Mouse (Mus musculus) lung, embryonic 15.5 days (tissue): Measurements from ENCODE around the gene Fxr1. TPM values are rescaled to one million over a fixed set of nuclear protein-coding genes. Genes with fewer than 3 reads are reported as not detected.

Source experiments
- ATAC-seq: fragments of 200-750 bp; cut with Nextera tagmentation; 2 replicates; pipeline ENCODE4 v1.8.0; 2017; ENCODE audit warnings: moderate number of reproducible peaks, borderline replicate concordance; ENCODE audit not compliant: low FRiP score, low TSS enrichment; ENCODE audit errors: extremely low read depth
- H3K27ac ChIP-seq: fragments of 300-500 bp; sonication (generic); 2 replicates; pipeline ENCODE4 v1.5.1; 2015; ENCODE audit warnings: moderate library complexity, mild to moderate bottlenecking, inconsistent platforms
- H3K27me3 ChIP-seq: fragments of 300-500 bp; sonication (generic); 2 replicates; pipeline ENCODE4 v1.6.1; 2015; ENCODE audit warnings: inconsistent platforms
- H3K36me3 ChIP-seq: fragments of 300-500 bp; sonication (generic); 2 replicates; pipeline ENCODE4 v1.6.1; 2015; ENCODE audit warnings: inconsistent platforms
- H3K4me1 ChIP-seq: fragments of 300-500 bp; sonication (generic); 2 replicates; pipeline ENCODE4 v1.6.1; 2015; ENCODE audit warnings: inconsistent platforms
- H3K4me2 ChIP-seq: fragments of 300-500 bp; sonication (generic); 2 replicates; pipeline ENCODE4 v1.6.1; 2015; ENCODE audit warnings: inconsistent platforms, mild to moderate bottlenecking, moderate library complexity
- H3K4me3 ChIP-seq: fragments of 300-500 bp; sonication (generic); 2 replicates; pipeline ENCODE4 v1.5.1; 2015; ENCODE audit warnings: mild to moderate bottlenecking, inconsistent platforms
- H3K9ac ChIP-seq: fragments of 300-500 bp; sonication (generic); 2 replicates; pipeline ENCODE4 v1.6.1; 2015; ENCODE audit warnings: inconsistent platforms
- H3K9me3 ChIP-seq: fragments of 300-500 bp; sonication (generic); 2 replicates; pipeline ENCODE4 v1.6.1; 2016; ENCODE audit warnings: inconsistent platforms
- WGBS: fragments of 180-500 bp; shearing (Covaris S2); methylation state at CpG from one replicate; pipeline ENCODE4 v1.1.7; 2015; 5-methylcytosine and 5-hydroxymethylcytosine counted together
- polyA plus RNA-seq: library from polyadenylated mRNA; unstranded; fragments of >200 nt; fragmentation: Nextera tagmentation; extraction: Ambion mirVana; gene quantifications from 2 replicates; pipeline ENCODE4 v1.2.1, GENCODE M21; 2015

Fxr1 gene
- polyA plus RNA-seq, 1 experiment from 2014 or later = 49.0 TPM

- peaks cover 37% of the 10 kb centered on the region for H3K36me3 ChIP-seq
- no peaks in the 10 kb centered on the region for H3K9me3 ChIP-seq
- H3K4me3 ChIP-seq = no peak overlapping the region
- H3K27me3 ChIP-seq = no peaks in the 10 kb centered on the region
- H3K4me1 ChIP-seq = no peaks in the 10 kb centered on the region
- no peak overlapping the region for H3K4me2 ChIP-seq
- no peak overlapping the region for H3K9ac ChIP-seq
- 89% methylated on average over 6 of the region's 6 CpGs for WGBS
- no peak overlapping the region for H3K27ac ChIP-seq
- no peak for ATAC-seq
These were observed 53.0 kb downstream of the Fxr1 start for GRCm38 (mm10) chr3:34072726-34073125.

- Histone ChIP-seq H3K4me1 (peaks cover 9% of the 10 kb centered on the region), H3K9me3 (no peaks in the 10 kb centered on the region), H3K36me3 (peaks cover 37% of the 10 kb centered on the region), H3K9ac (no peak overlapping the region), H3K27ac (no peak overlapping the region), H3K27me3 (no peaks in the 10 kb centered on the region), H3K4me2 (no peak overlapping the region), H3K4me3 (no peak overlapping the region)
- WGBS = 58% methylated on average over 6 of the region's 6 CpGs
- no peak for ATAC-seq
These were observed 56.5 kb downstream of the Fxr1 start for GRCm38 (mm10) chr3:34076058-34076759.

DNA sequence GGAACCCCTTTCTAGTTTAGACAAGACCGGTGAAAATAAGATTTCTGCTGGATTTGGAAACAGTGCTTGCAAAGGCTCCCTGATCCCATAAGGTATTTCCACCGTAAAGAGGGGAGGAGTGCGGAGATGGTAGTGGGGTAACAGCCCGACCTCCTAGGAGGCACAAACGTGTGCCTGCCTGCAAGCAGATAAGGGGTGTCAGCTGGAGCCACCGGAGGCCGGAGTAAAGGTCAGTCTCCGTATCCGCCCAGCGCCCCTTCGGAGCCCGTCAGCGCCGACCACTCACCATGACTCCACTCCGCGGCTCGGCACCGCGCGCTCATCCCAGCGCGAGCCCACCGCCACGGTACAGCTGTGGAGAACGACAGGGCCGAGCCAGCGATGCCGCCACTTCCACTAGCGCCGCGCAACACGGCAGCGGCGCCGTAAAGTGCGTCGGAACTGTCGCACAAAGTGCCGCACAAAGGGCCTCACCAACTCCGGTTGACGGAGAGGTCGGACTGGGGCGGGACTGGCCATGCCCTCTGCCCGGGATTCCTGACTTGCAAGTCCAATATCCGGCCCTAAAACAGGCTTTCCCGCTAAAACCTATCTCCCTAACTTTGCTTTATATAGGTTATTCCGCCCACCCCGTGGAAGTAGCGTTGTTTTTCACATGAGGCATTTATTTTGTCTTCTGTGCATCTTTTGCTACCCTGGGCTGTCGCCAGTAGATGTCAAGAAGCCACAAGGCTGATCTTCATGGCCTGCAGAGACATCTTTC, 61.3 kb downstream of the Fxr1 start, which contains the start of gene Dnajc19:
TSS of gene Dnajc19 (minus strand) at position 422 of the 763 bp plus-strand sequence.
- under 1% methylated on average over 50 of the region's 50 CpGs for WGBS
- Histone ChIP-seq H3K4me2 (peak within 1 kb of the TSS; percentile 72), H3K4me1 (peaks cover 9% of the 10 kb centered on the region), H3K36me3 (peaks cover 14% of the 10 kb centered on the region; the same call in 1 of the 2 replicates), H3K4me3 (peak within 1 kb of the TSS; percentile 85), H3K27ac (peak within 1 kb of the TSS; percentile 37), H3K9me3 (no peaks in the 10 kb centered on the region), H3K9ac (peak within 1 kb of the TSS; percentile 92), H3K27me3 (no peaks in the 10 kb centered on the region)
- peak; percentile 93 for ATAC-seq

DNA sequence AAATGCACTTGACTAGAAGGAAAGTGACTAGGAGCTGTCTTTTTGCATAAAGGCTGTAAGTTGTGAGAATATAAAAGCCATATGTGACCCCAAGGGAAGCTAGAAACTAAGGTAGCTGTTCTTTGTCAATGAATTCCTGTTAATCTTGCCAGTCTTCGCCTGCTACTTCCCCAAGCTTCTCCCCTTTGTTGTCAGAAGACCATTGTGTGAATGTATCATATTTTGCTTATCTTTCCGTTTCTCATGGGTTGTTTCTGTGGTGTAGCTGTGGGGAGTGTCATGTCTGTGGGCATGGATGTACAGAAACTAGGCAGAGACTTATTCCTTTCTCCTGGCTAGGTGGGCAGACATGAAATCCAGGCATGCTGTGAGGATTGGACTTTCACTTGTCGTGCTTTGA, 62.2 kb downstream of the Fxr1 start:
- Histone ChIP-seq H3K4me2 (peak overlapping the region; percentile 72), H3K9ac (no peak overlapping the region), H3K4me3 (peak overlapping the region; percentile 85), H3K9me3 (no peaks in the 10 kb centered on the region), H3K36me3 (peaks cover 7% of the 10 kb centered on the region; the same call in 1 of the 2 replicates), H3K27me3 (no peaks in the 10 kb centered on the region), H3K27ac (no peak overlapping the region), H3K4me1 (peaks cover 9% of the 10 kb centered on the region)
- 91% methylated on average over 3 of the region's 3 CpGs for WGBS
- no peak for ATAC-seq

- no peak for ATAC-seq
- no peaks in the 10 kb centered on the region for H3K27me3 ChIP-seq
- 67% methylated on average over 5 of the region's 5 CpGs for whole genome bisulfite sequencing
These were observed 63.9 kb downstream of the Fxr1 start for GRCm38 (mm10) chr3:34083655-34084054.

GRCm38 (mm10) chr3:34102891-34103290, 83.1 kb downstream of the Fxr1 start:
- no peak overlapping the region for H3K27ac ChIP-seq
- H3K36me3 ChIP-seq = no peaks in the 10 kb centered on the region
- H3K4me2 ChIP-seq = no peak overlapping the region
- H3K4me3 ChIP-seq = no peak overlapping the region
- H3K4me1 ChIP-seq = no peaks in the 10 kb centered on the region
- 70% methylated on average over 2 of the region's 2 CpGs for WGBS
- ATAC-seq = no peak
- no peaks in the 10 kb centered on the region for H3K9me3 ChIP-seq
- no peak overlapping the region for H3K9ac ChIP-seq
- peaks cover 23% of the 10 kb centered on the region; the same call in 1 of the 2 replicates for H3K27me3 ChIP-seq

More at GRCm38 (mm10) chr3:34083655-34084054, 63.9 kb downstream of the Fxr1 start:
- Histone ChIP-seq H3K4me1 (peaks cover 9% of the 10 kb centered on the region), H3K4me2 (no peak overlapping the region), H3K9me3 (no peaks in the 10 kb centered on the region), H3K4me3 (no peak overlapping the region), H3K9ac (no peak overlapping the region), H3K27ac (no peak overlapping the region), H3K36me3 (peaks cover 2% of the 10 kb centered on the region; the same call in 1 of the 2 replicates)

- Histone ChIP-seq H3K9me3 (no peaks in the 10 kb centered on the region), H3K27me3 (peaks cover 23% of the 10 kb centered on the region; the same call in 1 of the 2 replicates), H3K9ac (no peak overlapping the region), H3K4me1 (no peaks in the 10 kb centered on the region), H3K4me3 (no peak overlapping the region), H3K36me3 (no peaks in the 10 kb centered on the region), H3K4me2 (no peak overlapping the region), H3K27ac (no peak overlapping the region)
- 58% methylated on average over 7 of the region's 7 CpGs for WGBS
- ATAC-seq = no peak
These were observed 84.3 kb downstream of the Fxr1 start for GRCm38 (mm10) chr3:34103902-34104672.

DNA sequence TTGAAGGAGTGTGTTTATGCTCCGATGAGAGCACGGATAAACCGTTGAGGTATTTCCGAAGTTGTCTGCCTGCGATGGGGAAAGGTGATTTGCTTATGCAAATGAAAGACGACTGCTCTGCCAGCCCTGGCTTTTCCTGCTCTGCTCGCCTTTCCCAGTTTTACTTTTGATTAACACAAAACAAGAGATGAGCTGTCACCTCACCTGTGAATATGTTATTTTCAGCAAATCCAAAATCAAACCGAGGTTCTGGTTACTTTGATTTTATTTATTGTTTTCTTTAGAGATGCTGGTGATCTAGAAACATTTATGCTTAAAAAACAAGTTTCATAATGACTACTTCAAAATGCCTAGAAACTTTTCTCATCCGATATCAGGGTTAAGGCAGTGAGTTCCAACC, 86.7 kb downstream of the Fxr1 start:
- H3K27ac ChIP-seq = no peak overlapping the region
- no peak overlapping the region for H3K4me2 ChIP-seq
- no peaks in the 10 kb centered on the region for H3K36me3 ChIP-seq
- H3K27me3 ChIP-seq = peaks cover 23% of the 10 kb centered on the region; the same call in 1 of the 2 replicates
- H3K4me3 ChIP-seq = no peak overlapping the region
- no peak for ATAC-seq
- no peaks in the 10 kb centered on the region for H3K4me1 ChIP-seq
- no peak overlapping the region for H3K9ac ChIP-seq
- 13% methylated on average over 9 of the region's 9 CpGs for WGBS
- H3K9me3 ChIP-seq = no peaks in the 10 kb centered on the region

- Histone ChIP-seq H3K4me1 (no peaks in the 10 kb centered on the region), H3K36me3 (no peaks in the 10 kb centered on the region), H3K9me3 (no peaks in the 10 kb centered on the region), H3K27ac (no peak overlapping the region), H3K27me3 (peaks cover 23% of the 10 kb centered on the region; the same call in 1 of the 2 replicates), H3K9ac (no peak overlapping the region), H3K4me2 (no peak overlapping the region), H3K4me3 (no peak overlapping the region)
- 63% methylated on average over 3 of the region's 3 CpGs for WGBS
- ATAC-seq = no peak
These were observed 87.9 kb downstream of the Fxr1 start for GRCm38 (mm10) chr3:34107631-34108030.

GRCm38 (mm10) chr3:34111941-34112685, 92.4 kb downstream of the Fxr1 start:
- Histone ChIP-seq H3K4me2 (no peak overlapping the region), H3K9me3 (no peaks in the 10 kb centered on the region), H3K36me3 (no peaks in the 10 kb centered on the region), H3K27me3 (peaks cover 2% of the 10 kb centered on the region; the same call in 1 of the 2 replicates), H3K4me3 (no peak overlapping the region), H3K4me1 (no peaks in the 10 kb centered on the region), H3K27ac (no peak overlapping the region), H3K9ac (no peak overlapping the region)
- 65% methylated on average over 11 of the region's 11 CpGs for WGBS
- ATAC-seq = no peak

GRCm38 (mm10) chr3:34115806-34116205, 96.1 kb downstream of the Fxr1 start:
- H3K36me3 ChIP-seq = no peaks in the 10 kb centered on the region
- H3K9ac ChIP-seq = no peak overlapping the region
- no peaks in the 10 kb centered on the region for H3K9me3 ChIP-seq
- no peaks in the 10 kb centered on the region for H3K27me3 ChIP-seq
- H3K4me1 ChIP-seq = no peaks in the 10 kb centered on the region
- ATAC-seq = no peak
- no peak overlapping the region for H3K4me3 ChIP-seq
- H3K27ac ChIP-seq = no peak overlapping the region
- WGBS = 60% methylated on average over 6 of the region's 6 CpGs
- no peak overlapping the region for H3K4me2 ChIP-seq
